Mouse (Mus musculus): ENCODE data around the gene Rbm24.

Gene Rbm24

DNA sequence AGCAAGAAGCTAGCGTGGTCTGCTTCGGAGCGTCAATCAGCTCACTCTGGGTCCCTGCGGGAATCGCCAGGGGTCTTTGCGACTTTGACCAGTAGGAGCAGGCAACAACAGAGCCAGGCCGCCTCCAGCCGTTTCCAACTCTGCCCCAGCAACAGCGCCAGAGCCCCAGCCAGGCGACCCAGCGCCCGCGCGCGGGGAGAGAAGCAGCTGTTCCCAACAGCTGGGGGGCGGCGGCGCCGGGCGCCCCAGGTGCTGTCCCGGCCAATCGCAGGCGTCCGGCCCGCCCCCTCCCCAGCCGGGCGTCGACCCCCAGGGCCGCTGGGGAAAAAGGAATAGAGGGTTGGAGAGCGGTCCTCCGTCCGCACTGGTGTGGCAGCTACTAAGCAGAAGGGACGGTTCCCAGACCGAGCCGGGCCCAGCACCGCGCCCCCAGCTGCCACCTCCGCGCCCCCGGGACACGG, at the start of gene Rbm24:
Rbm24 (plus strand) TSS at position 294 of the 461 bp plus-strand sequence.
- peak; percentile 70 to 79 for DNase-seq

DNA sequence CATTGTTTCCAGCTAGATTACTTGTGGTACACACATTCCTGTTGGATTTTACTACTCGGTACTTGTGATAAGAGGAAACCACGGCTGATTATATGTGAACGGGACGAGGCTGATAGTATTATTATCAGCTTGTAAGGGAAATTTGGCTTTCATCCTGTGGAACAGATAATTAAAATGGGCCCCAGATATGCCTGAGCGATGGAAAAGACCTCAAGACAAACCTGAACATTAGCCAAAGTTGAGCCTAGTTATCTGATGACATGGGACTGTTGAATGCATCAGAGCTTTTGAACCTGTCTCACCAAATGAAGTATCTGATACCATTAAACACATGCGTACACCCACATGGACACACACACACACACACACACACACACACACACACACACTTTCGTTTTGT, 45.4 kb upstream of the Rbm24 start:
- no peak for DNase-seq

DNA sequence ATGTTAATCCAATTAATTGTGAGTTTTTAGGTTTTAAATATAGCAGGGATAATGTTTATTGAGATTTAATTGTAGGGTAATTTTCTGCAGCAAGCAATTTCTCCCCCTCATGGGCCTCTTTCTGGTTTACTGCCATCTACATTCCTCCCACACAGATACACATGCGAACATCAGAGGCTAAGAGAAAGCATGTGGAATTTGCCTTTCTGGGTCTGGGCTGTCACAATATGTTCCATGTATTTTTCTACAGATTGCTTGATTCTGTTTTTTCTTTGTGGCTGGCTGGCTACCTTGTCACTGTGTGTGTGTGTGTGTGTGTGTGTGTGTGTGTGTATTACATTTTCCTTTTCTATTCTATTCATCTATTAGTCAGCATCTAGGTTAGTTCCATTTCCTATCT, 42.9 kb upstream of the Rbm24 start:
- no peak for DNase-seq

GRCm38 (mm10) chr13:46387396-46387795, 30.8 kb upstream of the Rbm24 start:
- DNase-seq: no peak

DNA sequence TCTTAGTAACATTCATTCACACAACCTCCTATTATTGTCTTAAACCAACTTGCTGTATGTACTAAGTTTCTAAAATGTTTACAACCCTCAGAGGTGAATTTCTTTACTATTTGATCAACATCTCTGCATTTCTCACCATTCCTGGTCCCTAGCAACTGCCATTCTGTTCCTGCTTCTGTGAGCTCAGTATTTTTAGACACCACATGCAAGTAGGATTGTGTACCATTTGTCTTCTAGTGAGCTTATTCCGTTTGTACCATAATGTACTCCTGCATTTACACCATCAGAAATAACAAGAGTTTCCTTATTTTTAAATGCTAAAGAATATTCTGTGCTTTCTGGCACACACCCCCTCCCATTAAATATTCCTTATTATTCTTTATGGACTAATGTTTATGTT, 26.6 kb upstream of the Rbm24 start:
- DNase-seq: no peak

DNA sequence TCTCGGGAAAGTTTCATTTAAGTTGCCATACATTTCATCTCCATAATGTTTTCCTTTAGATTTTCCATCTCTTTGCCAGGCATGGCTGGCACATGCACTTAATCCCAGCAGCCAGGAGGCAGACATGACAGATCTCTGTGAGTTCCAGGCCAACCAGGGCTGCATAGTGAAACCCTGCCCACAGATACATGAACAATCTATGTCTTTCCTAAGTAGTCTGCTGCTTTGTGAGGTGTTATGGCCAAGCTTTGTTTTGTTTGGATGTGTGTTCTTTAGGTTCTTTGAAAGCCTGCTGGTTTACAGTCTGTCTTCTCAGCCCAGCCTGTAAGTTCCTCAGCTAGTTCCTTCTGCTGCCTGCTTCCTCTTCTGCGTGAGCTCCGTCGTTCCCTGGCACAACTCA, 25.3 kb upstream of the Rbm24 start:
- DNase-seq: no peak

GRCm38 (mm10) chr13:46393936-46394335, 24.3 kb upstream of the Rbm24 start:
- no peak for DNase-seq

DNA sequence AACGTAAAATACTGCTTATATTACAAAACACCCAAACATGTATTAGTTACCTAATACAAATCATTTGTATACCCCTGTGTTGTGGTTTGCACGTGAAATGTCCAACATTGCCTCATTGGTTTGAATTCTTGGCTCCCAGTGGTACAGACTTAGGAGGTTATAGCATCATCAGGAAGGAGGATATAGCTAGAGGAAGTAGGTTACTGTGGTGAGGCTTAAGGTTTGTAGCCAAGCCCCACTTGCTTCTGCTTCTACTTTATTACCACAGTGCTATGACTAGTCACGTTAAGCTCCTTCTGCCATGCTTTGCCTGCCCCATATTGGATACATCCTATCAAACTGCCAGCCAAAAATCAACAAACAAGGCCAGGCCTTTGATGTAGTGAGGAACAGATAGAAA, 21.0 kb upstream of the Rbm24 start:
- no peak for DNase-seq

GRCm38 (mm10) chr13:46407151-46407550, 11.1 kb upstream of the Rbm24 start:
- DNase-seq: no peak

DNA sequence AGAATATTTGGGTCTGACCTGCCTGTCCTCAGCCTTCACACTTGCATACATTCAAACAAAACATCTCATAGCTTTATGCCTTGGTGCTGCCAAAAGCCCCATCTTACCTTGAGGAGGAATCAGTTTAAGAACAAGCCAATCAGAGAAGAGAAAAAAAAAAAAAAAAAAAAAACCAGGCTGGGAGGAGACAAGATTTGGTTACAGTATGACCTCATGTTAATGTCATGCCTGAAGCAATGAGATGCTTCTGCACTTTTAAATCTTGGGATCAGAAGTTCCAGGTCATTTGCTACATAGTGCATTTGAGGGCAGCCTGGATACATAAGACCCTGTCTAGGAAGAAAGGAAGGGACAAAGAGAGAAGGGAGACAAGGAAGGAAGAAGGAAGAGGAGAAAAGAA, 6.0 kb upstream of the Rbm24 start:
- no peak for DNase-seq

DNA sequence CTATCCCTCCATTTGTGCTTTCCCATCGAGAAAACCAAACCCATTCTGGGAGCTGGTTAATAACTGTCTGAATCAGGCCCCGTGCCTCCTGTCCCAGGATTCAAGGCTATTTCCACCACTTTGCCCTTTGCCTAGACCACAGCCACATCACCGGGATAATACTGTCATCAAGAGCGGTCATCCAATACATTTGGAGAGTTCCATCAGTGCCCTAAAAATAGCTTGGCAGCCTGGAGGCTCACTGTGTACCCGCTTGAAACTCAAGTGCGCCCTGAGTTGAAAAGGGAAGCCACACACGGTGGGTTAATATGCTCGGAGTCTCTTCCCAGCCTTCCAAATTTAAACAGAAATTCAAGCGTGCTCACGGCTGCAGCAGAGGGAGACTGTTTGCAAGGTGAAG, 4.6 kb upstream of the Rbm24 start:
- no peak for DNase-seq

- no peak for DNase-seq
These were observed 4.2 kb upstream of the Rbm24 start for GRCm38 (mm10) chr13:46414050-46414449.

DNA sequence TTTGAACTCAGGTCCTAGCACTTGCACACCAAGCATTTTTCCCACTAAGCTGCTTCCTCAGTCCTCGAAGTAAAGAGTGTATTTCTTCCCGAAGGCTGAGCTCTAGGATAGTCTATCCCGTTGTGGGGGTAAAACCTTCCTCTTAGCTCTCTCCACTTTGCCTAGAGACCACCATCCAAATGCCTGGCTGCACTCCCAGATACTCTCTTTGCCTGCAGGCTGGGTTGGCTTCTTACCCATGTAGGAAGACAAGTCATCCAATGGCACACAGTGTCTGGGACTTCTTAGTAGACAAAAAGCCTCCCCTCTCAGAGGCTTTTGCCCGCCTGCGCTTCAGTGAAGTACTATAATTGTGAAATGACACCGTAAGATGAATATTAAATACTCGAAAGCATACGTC, 2.2 kb upstream of the Rbm24 start:
- DNase-seq: no peak

GRCm38 (mm10) chr13:46417594-46417993, 640 bp upstream of the Rbm24 start:
- DNase-seq: no peak

DNA sequence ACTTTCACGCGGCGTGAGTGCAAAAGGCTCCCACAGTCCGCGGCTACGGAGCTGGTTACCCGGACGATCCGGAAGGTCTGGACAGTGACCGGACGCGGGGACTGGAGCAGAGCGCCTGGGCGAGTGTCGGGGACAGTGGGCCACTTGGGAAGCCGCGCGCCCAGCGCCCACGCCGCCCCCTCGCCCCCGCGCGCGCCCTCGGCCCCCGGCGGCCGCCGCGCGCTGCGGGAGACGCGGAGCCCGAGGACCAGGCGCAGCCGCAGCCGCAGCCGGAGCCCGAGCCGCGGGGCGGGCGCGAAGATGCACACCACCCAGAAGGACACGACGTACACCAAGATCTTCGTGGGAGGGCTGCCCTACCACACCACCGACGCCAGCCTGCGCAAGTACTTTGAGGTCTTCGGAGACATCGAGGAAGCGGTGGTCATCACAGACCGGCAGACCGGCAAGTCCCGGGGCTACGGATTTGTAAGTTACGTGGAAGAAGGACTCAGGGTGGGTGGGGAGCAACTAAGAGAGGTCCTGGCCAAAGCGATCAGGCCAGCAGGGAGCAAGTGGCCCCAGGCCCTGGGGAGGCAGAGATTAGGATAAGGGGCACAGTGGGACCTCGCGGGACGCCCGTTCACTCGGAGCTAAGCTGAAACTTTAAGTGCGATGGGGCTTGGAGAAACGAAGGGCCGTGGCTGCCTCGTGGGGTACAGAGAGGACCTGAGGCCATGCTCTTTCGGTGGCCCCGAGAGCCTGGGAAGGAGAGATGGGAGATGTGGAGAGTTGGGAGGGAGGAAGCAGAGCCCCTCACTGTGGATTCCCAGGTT, 704 bp downstream of the Rbm24 start:
- peak; percentile 37 to 46 for DNase-seq

DNA sequence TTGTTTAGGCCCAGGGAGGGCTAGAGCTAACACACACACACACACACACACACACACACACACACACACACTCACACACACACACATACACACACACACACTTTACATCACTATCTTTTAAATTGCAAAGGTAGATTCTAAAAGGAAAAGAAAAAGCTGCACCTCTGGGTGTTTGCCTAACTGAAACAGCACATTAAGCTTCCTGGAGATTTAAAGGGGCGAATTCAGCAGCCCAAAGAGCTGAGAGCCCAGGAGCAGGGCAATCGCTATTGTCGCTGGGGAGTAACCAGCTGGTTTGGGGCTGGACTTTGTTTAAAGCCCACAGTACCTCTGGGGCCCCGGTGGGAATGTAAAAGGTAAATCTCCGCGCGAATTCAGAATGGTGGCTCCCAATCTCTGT, 1.4 kb downstream of the Rbm24 start:
- no peak for DNase-seq

DNA sequence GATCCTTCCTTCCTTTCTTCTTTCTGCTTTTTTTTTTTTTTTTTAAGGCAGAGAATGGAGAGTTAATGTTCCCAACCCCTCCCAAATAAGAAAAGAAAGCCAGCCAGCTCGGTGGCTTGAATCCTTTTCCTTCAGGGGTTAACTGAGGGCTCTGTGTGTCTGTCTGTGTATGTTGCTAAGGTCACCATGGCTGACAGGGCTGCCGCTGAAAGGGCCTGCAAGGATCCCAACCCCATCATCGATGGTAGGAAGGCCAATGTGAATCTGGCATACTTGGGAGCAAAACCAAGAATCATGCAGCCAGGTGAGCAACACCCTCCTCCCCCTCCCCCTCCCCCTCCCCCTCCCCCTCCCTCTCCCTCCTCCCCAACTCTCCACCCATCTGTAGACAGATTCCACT, 1.9 kb downstream of the Rbm24 start:
- DNase-seq: no peak

GRCm38 (mm10) chr13:46423805-46424204, 5.6 kb downstream of the Rbm24 start:
- DNase-seq: no peak

GRCm38 (mm10) chr13:46424376-46424775, 6.1 kb downstream of the Rbm24 start:
- DNase-seq: no peak

DNA sequence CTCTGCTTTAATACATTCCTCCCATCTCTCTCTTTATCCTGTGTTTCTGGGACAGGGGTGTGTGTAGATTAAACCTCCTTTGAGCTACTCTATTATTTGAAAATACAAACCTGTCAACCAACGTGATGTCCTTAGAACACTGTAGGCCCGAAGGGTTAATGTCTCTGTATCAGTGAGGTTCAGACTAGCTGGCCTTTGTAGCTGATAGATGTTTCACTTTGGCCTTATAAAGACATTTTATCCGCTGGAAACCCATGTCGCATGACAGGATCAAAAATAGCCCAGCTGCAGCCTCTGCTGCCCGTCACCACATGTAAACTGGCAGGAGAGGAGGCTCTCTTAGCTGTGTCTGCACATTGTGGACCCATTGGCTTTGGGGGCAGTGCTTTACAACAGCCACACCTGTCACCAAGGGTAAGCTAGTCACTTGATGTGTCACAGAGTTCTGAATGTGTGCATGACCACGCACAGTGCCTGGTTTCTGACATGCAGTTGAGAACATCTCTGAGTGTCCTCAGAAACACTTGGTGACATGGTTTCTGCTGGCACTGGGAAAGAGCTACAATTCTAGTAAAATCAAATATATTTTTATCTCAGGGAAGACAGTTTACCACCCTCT, 8.5 kb downstream of the Rbm24 start:
- DNase-seq: no peak

- no peak for DNase-seq
These were observed 10.7 kb downstream of the Rbm24 start for GRCm38 (mm10) chr13:46428964-46429363.

- DNase-seq: no peak
These were observed 11.6 kb downstream of the Rbm24 start for GRCm38 (mm10) chr13:46429866-46430265.

DNA sequence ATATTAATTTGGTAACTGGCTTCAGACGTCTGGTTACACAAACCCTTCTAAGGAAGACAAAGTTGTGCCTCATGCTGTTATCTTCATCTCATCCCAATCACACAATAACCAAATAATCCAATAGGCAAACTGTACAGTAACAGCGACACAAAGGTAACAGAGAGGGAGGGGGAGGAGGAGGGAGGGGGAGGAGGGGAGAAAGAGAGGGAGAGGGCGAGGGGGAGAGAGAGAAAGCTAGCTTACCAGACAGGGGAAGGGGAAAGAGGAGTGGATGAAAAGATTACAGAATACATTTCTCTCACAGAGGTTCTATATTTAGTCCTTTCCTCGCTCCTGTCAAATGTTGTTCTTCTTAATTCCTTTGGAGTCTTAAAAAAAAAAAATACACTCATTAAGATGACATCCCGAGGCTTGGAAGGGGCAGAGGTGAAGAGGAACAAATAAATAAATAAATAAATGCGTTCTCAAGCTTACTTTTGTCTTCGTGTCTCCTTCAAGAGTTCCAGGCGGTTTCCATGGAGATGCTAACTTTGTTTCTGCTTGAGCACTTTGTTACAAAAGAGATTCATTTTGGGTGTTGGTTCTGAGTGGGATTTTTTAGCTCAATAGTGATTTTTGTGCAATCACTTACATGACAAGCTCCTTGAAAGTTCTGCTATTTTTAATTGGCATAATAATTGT, 15.8 kb downstream of the Rbm24 start:
- no peak for DNase-seq

- DNase-seq: no peak
These were observed 20.7 kb downstream of the Rbm24 start for GRCm38 (mm10) chr13:46438960-46439359.
